Mouse (Mus musculus): Measurements from ENCODE around the gene Iqgap1. TPM values are rescaled to one million over a fixed set of nuclear protein-coding genes. Genes with fewer than 3 reads are reported as not detected.

The Iqgap1 gene
- polyA plus RNA-seq, 1 experiment from 2014 or later = 35.6 TPM

DNA sequence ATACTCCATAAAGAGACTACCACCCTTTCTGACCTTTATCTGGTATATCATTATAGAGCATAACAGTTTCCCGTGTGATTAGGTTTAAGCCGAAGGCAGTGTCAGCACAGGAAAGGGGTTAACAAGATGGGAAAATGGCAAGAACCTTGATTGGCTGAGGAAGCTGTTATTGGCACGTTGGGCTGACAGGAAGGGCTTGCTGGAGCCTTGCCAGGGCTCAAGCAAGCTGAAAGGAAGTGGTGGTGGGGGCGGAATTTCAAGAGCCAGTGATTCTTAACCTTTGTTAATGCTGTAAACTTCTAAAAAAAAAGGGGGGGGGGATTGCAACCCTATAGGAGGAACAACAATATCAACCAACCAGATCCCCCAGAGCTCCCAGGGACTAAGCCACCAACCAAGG is 6.4 kb upstream of the Iqgap1 start:
- Histone ChIP-seq H3K9me3 (replicated peaks) (no peaks in the 10 kb centered on the region), H3K36me3 (no peaks in the 10 kb centered on the region), H3K27me3 (no peaks in the 10 kb centered on the region), H3K4me1 (replicated peaks) (peaks cover 32% of the 10 kb centered on the region), H3K9ac (no peak overlapping the region), H3K4me3 (no peak overlapping the region), H3K27ac (0 out of 2 replicates have a peak overlapping the region, but pooled peaks have one; percentile 34), H3K4me2 (peak overlapping the region; percentile 23; the same call in 1 of the 2 replicates)
- no peak for ATAC-seq (replicated peaks; ENCODE audit: insufficient number of reproducible peaks, insufficient read depth, low FRiP score, low read depth)
- WGBS = 24% methylated on average over 4 of the region's 4 CpGs

DNA sequence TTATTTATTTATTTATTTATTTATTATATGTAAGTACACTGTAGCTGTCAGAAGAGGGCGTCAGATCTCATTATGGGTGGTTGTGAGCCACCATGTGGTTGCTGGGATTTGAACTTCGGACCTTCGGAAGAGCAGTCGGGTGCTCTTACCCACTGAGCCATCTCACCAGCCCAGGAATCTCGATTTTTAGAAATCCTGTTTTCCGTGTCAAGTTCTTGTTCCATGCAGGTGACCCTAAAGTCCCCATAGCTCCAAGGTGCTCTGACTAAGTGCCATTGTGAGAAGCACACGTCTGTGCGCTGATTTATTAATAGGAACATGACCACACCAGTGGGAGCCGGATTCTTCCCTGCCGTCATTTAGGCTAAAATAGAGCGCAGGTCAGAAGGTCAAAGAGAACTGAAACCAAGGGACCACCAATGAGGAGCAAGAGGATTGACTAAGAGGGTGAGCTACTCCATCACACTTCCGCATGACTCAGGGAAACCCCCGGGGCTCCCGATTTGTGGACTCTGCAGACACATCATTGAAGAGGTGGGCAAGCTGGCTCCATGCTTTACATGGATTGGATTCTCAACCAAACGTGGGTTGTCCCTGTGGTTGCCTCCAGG is 4.5 kb upstream of the Iqgap1 start:
- Histone ChIP-seq H3K4me1 (replicated peaks) (peaks cover 28% of the 10 kb centered on the region), H3K27ac (peak overlapping the region; percentile 20; the same call in 1 of the 2 replicates), H3K4me3 (no peak overlapping the region), H3K36me3 (no peaks in the 10 kb centered on the region), H3K9me3 (replicated peaks) (no peaks in the 10 kb centered on the region), H3K9ac (no peak overlapping the region), H3K4me2 (no peak overlapping the region), H3K27me3 (no peaks in the 10 kb centered on the region)
- ATAC-seq (replicated peaks; ENCODE audit: insufficient number of reproducible peaks, insufficient read depth, low FRiP score, low read depth) = no peak
- 56% methylated on average over 15 of the region's 15 CpGs for WGBS

DNA sequence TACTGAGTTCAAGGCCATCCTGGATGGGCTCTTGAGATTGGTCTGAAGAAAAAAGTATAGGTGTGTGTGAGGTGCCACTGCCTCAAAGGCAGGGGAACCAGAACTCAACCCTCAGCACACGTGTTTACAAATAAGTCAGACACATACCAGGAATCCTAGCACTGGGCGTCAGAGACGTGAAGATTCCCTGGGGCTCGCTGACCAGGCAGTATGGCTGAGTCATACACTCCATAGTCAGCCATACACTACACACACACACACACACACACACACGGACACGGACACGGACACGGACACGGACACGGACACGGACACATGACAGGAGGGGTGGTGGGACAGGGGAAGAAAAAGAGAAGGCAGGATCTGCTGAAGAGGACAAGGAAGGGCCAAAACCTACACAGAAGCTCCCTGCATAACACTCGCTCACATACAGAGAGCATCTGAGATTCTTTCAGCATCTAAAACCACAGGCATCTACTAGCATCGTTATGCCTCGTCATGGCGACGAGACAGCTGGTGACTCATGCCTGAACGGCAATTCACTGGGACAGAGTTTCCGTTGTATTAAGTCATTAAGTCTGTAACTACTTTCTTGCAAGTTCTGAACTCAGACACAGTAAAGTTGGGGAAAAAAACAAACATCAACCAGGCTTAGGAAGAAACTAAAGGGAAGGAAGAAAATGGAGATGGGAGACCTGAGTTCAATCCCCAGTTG is 2.5 kb upstream of the Iqgap1 start:
- no peak overlapping the region for H3K4me3 ChIP-seq
- no peak for ATAC-seq (replicated peaks; ENCODE audit: insufficient number of reproducible peaks, insufficient read depth, low FRiP score, low read depth)
- H3K4me1 ChIP-seq (replicated peaks) = peaks cover 31% of the 10 kb centered on the region
- no peak overlapping the region for H3K9ac ChIP-seq
- H3K9me3 ChIP-seq (replicated peaks) = no peaks in the 10 kb centered on the region
- no peaks in the 10 kb centered on the region for H3K27me3 ChIP-seq
- WGBS = 67% methylated on average over 18 of the region's 18 CpGs
- no peak overlapping the region for H3K4me2 ChIP-seq
- no peak overlapping the region for H3K27ac ChIP-seq
- H3K36me3 ChIP-seq = no peaks in the 10 kb centered on the region

DNA sequence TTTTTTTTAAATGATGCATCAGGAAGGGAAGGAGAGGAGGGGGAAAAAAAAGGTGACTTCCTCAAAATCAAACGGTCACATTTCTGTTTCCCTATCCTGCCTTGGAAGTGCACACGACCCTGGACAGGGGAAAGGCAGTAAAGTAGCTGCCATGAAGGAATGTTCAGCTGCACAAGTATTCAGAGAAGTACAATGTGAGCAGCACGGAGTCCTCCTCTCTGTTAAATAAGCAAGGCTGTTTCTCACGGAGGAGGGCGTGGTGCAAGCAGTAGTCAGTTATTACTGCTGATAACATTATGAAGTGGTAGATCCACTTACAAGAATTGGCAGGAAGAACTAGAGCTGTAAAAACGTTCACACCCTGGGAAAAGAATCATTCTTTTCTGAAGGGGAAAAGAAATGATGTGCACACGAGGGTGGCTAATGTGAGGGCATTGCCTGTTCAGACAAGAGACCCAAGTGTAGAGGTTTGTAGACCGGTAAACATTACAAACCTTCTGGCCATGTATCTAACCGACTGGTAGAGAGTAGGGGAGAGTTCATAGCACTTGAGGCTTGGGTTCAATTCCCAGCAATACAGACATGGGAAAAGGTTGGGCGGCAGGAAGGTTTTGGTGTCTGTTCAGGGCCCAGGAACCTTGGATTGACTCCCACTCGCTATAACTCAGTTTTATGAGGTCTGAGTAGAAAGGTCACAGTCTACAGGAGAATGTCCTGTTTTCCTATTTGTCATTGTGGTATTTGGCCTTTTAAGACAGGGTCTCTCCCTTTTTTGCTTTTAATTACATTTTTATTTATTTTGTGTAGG is 1.7 kb downstream of the Iqgap1 start:
- Histone ChIP-seq H3K4me3 (no peak overlapping the region), H3K27me3 (no peaks in the 10 kb centered on the region), H3K27ac (peak overlapping the region; percentile 65), H3K36me3 (no peaks in the 10 kb centered on the region), H3K9ac (no peak overlapping the region), H3K9me3 (replicated peaks) (no peaks in the 10 kb centered on the region), H3K4me1 (replicated peaks) (peaks cover 12% of the 10 kb centered on the region), H3K4me2 (no peak overlapping the region)
- ATAC-seq (replicated peaks; ENCODE audit: insufficient number of reproducible peaks, insufficient read depth, low FRiP score, low read depth) = 0 out of 2 replicates have a peak, but pooled peaks have one; percentile 31
- 42% methylated on average over 11 of the region's 11 CpGs for WGBS

DNA sequence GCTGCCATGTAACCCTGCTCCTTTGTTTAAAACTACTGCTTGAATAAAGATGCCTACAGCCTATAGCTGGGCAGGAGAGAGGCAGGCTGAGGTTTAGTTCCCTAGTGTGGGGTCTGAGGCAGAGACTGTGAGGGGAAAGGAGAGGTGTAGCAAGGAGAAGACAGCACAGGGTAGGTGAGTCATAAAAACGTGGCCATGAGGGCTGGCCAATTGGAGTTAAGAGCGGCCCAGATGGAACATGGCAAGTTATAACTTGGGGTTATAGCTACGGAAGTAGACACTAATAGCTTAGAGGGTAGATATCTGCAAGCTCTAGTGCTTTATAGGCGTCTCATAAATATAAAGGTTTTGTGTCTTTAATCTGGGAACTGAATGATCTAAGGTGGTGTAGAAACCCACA is 2.5 kb downstream of the Iqgap1 start:
- Histone ChIP-seq H3K27me3 (no peaks in the 10 kb centered on the region), H3K9me3 (replicated peaks) (no peaks in the 10 kb centered on the region), H3K4me3 (no peak overlapping the region), H3K4me2 (no peak overlapping the region), H3K4me1 (replicated peaks) (peaks cover 9% of the 10 kb centered on the region), H3K27ac (peak overlapping the region; percentile 65; the same call in 1 of the 2 replicates), H3K9ac (no peak overlapping the region), H3K36me3 (no peaks in the 10 kb centered on the region)
- WGBS = 81% methylated on average over 4 of the region's 4 CpGs
- ATAC-seq (replicated peaks; ENCODE audit: insufficient number of reproducible peaks, insufficient read depth, low FRiP score, low read depth) = no peak

DNA sequence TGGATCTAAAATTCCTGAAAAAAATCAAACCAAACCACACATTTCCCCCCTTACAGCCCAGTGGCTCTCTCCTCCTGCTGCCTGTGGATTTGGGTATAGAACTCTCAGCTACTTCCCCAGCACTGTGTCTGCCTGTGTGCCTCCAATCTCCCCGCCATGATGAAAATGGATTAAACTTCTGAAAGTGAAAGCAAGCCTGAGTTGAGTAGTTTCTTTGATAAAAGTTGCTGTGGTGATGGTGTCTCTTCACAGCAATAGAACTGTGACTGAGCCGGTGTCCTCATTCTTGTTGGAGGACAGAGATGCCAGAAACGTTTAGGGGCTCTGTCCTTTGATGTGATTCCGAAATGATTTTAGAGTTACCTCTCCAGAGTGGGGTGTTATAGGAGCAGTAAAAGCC is 4.9 kb downstream of the Iqgap1 start:
- no peaks in the 10 kb centered on the region for H3K9me3 ChIP-seq (replicated peaks)

DNA sequence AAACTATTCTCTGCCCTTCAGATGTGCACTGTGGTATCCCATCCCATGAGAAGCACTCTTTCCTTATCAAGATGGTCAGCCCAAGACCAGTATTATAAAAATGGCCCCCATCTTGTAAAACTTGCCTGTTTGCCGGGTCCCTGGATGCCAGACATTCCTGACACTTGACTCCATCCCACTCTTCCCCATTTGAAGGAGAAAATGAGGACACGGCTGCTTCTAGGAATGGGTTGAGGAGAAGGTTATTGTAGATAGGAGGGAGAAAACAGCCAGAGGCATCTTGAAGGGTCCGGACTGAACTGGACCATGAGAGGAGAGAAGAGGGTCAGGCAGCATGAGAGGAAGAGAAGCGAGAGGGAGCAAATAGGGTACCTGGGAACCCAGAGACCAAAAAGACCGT is 9.1 kb downstream of the Iqgap1 start:
- WGBS = 44% methylated on average over 5 of the region's 5 CpGs
- no peak for ATAC-seq (replicated peaks; ENCODE audit: insufficient number of reproducible peaks, insufficient read depth, low FRiP score, low read depth)
- peaks cover 5% of the 10 kb centered on the region; the same call in 1 of the 2 replicates for H3K4me1 ChIP-seq (replicated peaks)

More for the DNA sequence above, 4.9 kb downstream of the Iqgap1 start:
- no peak overlapping the region for H3K4me2 ChIP-seq
- WGBS = 84% methylated on average over 4 of the region's 4 CpGs
- no peaks in the 10 kb centered on the region for H3K27me3 ChIP-seq
- no peak overlapping the region for H3K9ac ChIP-seq
- H3K36me3 ChIP-seq = no peaks in the 10 kb centered on the region
- no peak overlapping the region for H3K27ac ChIP-seq
- ATAC-seq (replicated peaks; ENCODE audit: insufficient number of reproducible peaks, insufficient read depth, low FRiP score, low read depth) = no peak
- peaks cover 12% of the 10 kb centered on the region for H3K4me1 ChIP-seq (replicated peaks)
- no peak overlapping the region for H3K4me3 ChIP-seq

DNA sequence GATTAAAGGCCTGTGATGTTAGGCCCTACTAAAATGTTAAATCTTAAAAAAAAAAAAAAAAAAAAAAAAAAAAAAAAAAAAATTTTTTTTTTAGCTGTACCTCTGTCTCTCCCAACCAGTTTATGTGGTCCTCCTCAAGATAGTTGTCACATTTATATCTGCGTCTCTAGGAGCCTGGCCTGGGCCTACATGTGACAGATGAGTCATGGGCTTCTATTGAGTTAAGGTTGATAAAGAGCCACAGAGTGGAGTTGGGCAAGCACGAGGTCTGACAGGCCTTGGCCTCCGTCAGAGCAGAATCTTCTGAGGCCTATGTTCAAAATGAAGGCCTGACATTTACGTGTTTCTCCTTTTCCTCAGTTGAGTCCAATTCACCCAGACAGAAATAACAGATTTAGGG is 12.4 kb downstream of the Iqgap1 start:
- Histone ChIP-seq H3K9me3 (replicated peaks) (no peaks in the 10 kb centered on the region), H3K27me3 (no peaks in the 10 kb centered on the region), H3K4me2 (no peak overlapping the region), H3K4me3 (no peak overlapping the region), H3K36me3 (no peaks in the 10 kb centered on the region), H3K27ac (no peak overlapping the region), H3K4me1 (replicated peaks) (peaks cover 5% of the 10 kb centered on the region; the same call in 1 of the 2 replicates), H3K9ac (no peak overlapping the region)
- WGBS = 67% methylated on average over 4 of the region's 4 CpGs
- ATAC-seq (replicated peaks; ENCODE audit: insufficient number of reproducible peaks, insufficient read depth, low FRiP score, low read depth) = no peak

More for the DNA sequence above, 9.1 kb downstream of the Iqgap1 start:
- no peaks in the 10 kb centered on the region for H3K27me3 ChIP-seq
- H3K27ac ChIP-seq = no peak overlapping the region
- no peak overlapping the region for H3K4me2 ChIP-seq
- no peaks in the 10 kb centered on the region for H3K9me3 ChIP-seq (replicated peaks)
- no peaks in the 10 kb centered on the region for H3K36me3 ChIP-seq
- H3K4me3 ChIP-seq = no peak overlapping the region
- no peak overlapping the region for H3K9ac ChIP-seq

DNA sequence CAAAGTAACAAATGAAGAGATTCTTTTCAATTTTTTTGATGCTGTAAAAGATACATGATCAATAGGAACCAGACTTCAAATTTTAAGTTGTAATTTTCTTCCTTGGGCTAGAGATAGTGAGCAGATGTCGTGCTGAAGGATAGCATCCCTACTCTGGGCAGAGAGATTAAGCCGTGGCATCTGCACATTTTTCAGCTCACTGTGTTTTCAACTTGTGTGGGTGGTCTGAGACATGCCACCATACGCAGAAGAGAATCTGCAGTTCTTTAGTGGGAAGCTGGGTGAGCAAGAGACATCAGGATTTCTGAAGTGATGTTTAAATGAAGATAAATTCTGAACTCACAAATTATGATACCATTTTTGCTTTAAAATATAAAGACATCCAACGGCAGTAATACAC is 19.4 kb downstream of the Iqgap1 start:
- 60% methylated on average over 4 of the region's 4 CpGs for WGBS
- no peaks in the 10 kb centered on the region for H3K27me3 ChIP-seq
- H3K9me3 ChIP-seq (replicated peaks) = no peaks in the 10 kb centered on the region
- H3K4me2 ChIP-seq = no peak overlapping the region
- no peak for ATAC-seq (replicated peaks; ENCODE audit: insufficient number of reproducible peaks, insufficient read depth, low FRiP score, low read depth)
- no peak overlapping the region for H3K27ac ChIP-seq
- H3K4me3 ChIP-seq = no peak overlapping the region
- H3K36me3 ChIP-seq = no peaks in the 10 kb centered on the region
- H3K9ac ChIP-seq = no peak overlapping the region
- peaks cover 12% of the 10 kb centered on the region for H3K4me1 ChIP-seq (replicated peaks)

DNA sequence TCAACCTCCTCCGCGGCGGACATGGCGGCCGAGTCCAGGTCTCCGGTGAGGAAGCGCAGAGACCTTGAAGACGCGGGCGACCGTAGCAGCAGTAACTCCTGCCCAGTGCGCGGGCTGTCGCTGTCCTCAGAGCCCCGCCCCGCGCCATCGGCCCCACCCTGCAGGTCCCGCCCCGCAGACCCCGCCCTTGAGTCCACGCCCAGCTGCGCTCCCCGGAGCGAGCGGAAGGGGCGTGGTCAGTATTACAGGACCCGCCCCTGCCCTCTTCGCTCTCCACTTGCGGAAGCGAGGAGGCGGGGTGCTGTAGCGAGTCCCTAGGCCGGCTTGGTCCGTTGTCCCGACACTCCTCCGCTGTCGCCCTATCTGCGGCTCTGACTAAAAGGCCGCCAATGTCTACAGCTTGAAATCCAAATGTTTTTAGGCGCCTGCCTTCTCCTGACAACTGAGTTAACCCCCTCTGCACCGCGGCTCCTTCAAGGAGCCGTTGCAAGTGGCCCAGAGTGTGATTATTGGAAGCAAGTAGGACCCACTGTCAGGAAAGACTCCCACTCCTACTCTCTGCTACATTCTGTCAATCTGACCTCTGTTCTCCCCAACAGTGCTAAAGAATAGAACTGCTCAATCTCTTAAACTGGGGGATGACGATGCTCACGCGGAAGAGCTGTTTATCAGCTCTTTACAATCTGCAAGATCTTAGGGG is 22.5 kb downstream of the Iqgap1 start:
- Histone ChIP-seq H3K4me2 (peak overlapping the region; percentile 78), H3K4me1 (replicated peaks) (peaks cover 27% of the 10 kb centered on the region), H3K9me3 (replicated peaks) (no peaks in the 10 kb centered on the region), H3K27me3 (no peaks in the 10 kb centered on the region), H3K4me3 (peak overlapping the region; percentile 90), H3K27ac (peak overlapping the region; percentile 90), H3K36me3 (peaks cover 14% of the 10 kb centered on the region), H3K9ac (peak overlapping the region; percentile 83)
- peak; percentile 98 for ATAC-seq (replicated peaks; ENCODE audit: insufficient number of reproducible peaks, insufficient read depth, low FRiP score, low read depth)
- WGBS = under 1% methylated on average over 47 of the region's 47 CpGs

Data from heart, embryonic 15.5 days (tissue).